Mouse (Mus musculus): ENCODE measurements around the gene Selenow.

DNA sequence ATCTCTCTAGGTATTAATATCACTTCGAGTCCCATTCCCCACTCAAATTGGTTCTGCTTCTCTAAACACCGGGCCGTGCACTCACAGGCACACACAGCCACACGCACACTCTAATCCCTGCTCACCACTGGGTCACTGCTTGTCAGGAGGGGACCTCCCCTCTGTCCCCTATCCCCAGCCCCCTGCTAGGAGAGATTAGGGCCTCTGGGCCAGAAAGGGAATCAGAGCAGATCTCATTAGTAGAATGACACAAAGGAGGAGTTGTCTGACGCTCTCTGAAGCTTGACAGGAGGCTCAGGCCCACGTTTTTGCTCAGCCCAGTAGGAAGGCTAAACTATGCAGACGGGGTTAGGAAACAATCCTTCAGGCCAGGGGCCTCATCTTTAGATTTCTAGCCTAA lies 40.8 kb downstream of the Selenow start:
- TF ChIP-seq EP300 (IDR thresholded peaks at IDR 0.05; ENCODE audit: insufficient read depth, low read depth, low read length) (no peak), CTCF (IDR thresholded peaks at IDR 0.05) (no peak), POLR2A (IDR thresholded peaks at IDR 0.05; ENCODE audit: insufficient read depth, low read depth, low read length) (no peak)

Measured in heart, adult 2 months (tissue).